Mouse (Mus musculus) neural tube, embryonic 13.5 days (tissue): ENCODE measurements around the gene Cables2. TPM values are rescaled to one million over a fixed set of nuclear protein-coding genes. Genes with fewer than 3 reads are reported as not detected.
"Not testable (repeated sequence)": the region's sequence is repeated elsewhere in the genome, so short reads cannot be mapped to it uniquely, and the experiment has no call there.

Experiments used
- ATAC-seq: fragments of 200-750 bp; cut with Nextera tagmentation; 2 replicates; pipeline ENCODE4 v1.8.0; 2017; ENCODE audit warnings: low read depth, mild to moderate bottlenecking, moderate TSS enrichment, moderate library complexity
- H3K27ac ChIP-seq: fragments of 300-500 bp; sonication (generic); replicated peaks from 2 replicates; pipeline ENCODE4 v1.5.1; 2015; ENCODE audit warnings: moderate library complexity, mild to moderate bottlenecking, inconsistent platforms
- H3K27me3 ChIP-seq: fragments of 300-500 bp; sonication (generic); 2 replicates; pipeline ENCODE4 v1.6.1; 2015; ENCODE audit warnings: mild to moderate bottlenecking, inconsistent platforms
- H3K36me3 ChIP-seq: fragments of 300-500 bp; sonication (generic); 2 replicates; pipeline ENCODE4 v1.6.1; 2015; ENCODE audit warnings: mild to moderate bottlenecking, inconsistent platforms
- H3K4me1 ChIP-seq: fragments of 300-500 bp; sonication (generic); replicated peaks from 2 replicates; pipeline ENCODE4 v1.6.1; 2015; ENCODE audit warnings: inconsistent platforms
- H3K4me2 ChIP-seq: fragments of 300-500 bp; sonication (generic); 2 replicates; pipeline ENCODE4 v1.6.1; 2015; ENCODE audit warnings: inconsistent platforms, mild to moderate bottlenecking, moderate library complexity
- H3K4me3 ChIP-seq: fragments of 300-500 bp; sonication (generic); 2 replicates; pipeline ENCODE4 v1.5.1; 2015; ENCODE audit warnings: mild to moderate bottlenecking, inconsistent platforms
- H3K9ac ChIP-seq: fragments of 300-500 bp; sonication (generic); 2 replicates; pipeline ENCODE4 v1.6.1; 2015; ENCODE audit warnings: moderate library complexity, mild to moderate bottlenecking, inconsistent platforms
- H3K9me3 ChIP-seq: fragments of 300-500 bp; sonication (generic); 2 replicates; pipeline ENCODE4 v1.6.1; 2016; ENCODE audit warnings: inconsistent platforms
- WGBS: fragments of 180-500 bp; shearing (Covaris S2); methylation state at CpG from one replicate; pipeline ENCODE4 v1.1.7; 2015; 5-methylcytosine and 5-hydroxymethylcytosine counted together
- polyA plus RNA-seq: library from polyadenylated mRNA; unstranded; fragments of >200 nt; fragmentation: Nextera tagmentation; extraction: Ambion mirVana; gene quantifications from 2 replicates; pipeline ENCODE4 v1.2.1, GENCODE M21; 2015

The Cables2 gene
- polyA plus RNA-seq, 1 experiment from 2014 or later: 23.9 TPM

GRCm38 (mm10) chr2:180259826-180260609, 13.3 kb downstream of the Cables2 start:
- peaks cover 26% of the 10 kb centered on the region for H3K4me1 ChIP-seq
- 75% methylated on average over 17 of the region's 17 CpGs for WGBS
- not testable (repeated sequence) for H3K9ac ChIP-seq, H3K27me3 ChIP-seq, H3K4me2 ChIP-seq, H3K9me3 ChIP-seq, ATAC-seq, H3K27ac ChIP-seq, H3K4me3 ChIP-seq
- peaks cover 60% of the 10 kb centered on the region for H3K36me3 ChIP-seq

- not testable (repeated sequence) for H3K9me3 ChIP-seq, ATAC-seq, H3K4me2 ChIP-seq, H3K9ac ChIP-seq, H3K27me3 ChIP-seq, H3K27ac ChIP-seq, H3K4me3 ChIP-seq
- peaks cover 26% of the 10 kb centered on the region for H3K4me1 ChIP-seq
- H3K36me3 ChIP-seq: peaks cover 57% of the 10 kb centered on the region
- whole genome bisulfite sequencing: 78% methylated on average over 10 of the region's 10 CpGs
Measured at GRCm38 (mm10) chr2:180258951-180259484, 14.3 kb downstream of the Cables2 start.

- WGBS: 54% methylated on average over 11 of the region's 11 CpGs
- Histone ChIP-seq H3K4me2 (peak overlapping the region; percentile 92), H3K4me3 (peak overlapping the region; percentile 91), H3K9ac (peak overlapping the region; percentile 95), H3K27ac (peak overlapping the region; percentile 88), H3K4me1 (peaks cover 26% of the 10 kb centered on the region), H3K9me3 (no peaks in the 10 kb centered on the region), H3K36me3 (peaks cover 49% of the 10 kb centered on the region), H3K27me3 (no peaks in the 10 kb centered on the region)
- no peak for ATAC-seq
Measured at GRCm38 (mm10) chr2:180257963-180258865, 15.1 kb downstream of the Cables2 start.

- Histone ChIP-seq H3K36me3 (peaks cover 38% of the 10 kb centered on the region), H3K4me1 (peaks cover 26% of the 10 kb centered on the region), H3K27ac (peak within 1 kb of the TSS; percentile 93), H3K9ac (peak within 1 kb of the TSS; percentile 95), H3K4me2 (peak within 1 kb of the TSS; percentile 92), H3K4me3 (peak within 1 kb of the TSS; percentile 91), H3K27me3 (no peaks in the 10 kb centered on the region), H3K9me3 (no peaks in the 10 kb centered on the region)
- under 1% methylated on average over 38 of the region's 38 CpGs for WGBS
- ATAC-seq: peak; percentile 97
Measured at GRCm38 (mm10) chr2:180257001-180257521, 16.2 kb downstream of the Cables2 start, which contains the start of gene Rps21. Gene Rps21, plus strand, starts transcription at chr2:180257377.

- peak; percentile 78 for ATAC-seq
- H3K27me3 ChIP-seq: no peaks in the 10 kb centered on the region
Measured at GRCm38 (mm10) chr2:180256296-180257000, 16.8 kb downstream of the Cables2 start.

GRCm38 (mm10) chr2:180255701-180256100, 17.6 kb downstream of the Cables2 start:
- Histone ChIP-seq H3K4me2 (peak overlapping the region; percentile 74), H3K27ac (no peak overlapping the region), H3K36me3 (peaks cover 25% of the 10 kb centered on the region), H3K9me3 (no peaks in the 10 kb centered on the region), H3K4me3 (peak overlapping the region; percentile 91; the same call in 1 of the 2 replicates), H3K4me1 (peaks cover 29% of the 10 kb centered on the region), H3K9ac (no peak overlapping the region), H3K27me3 (no peaks in the 10 kb centered on the region)
- 91% methylated on average over 9 of the region's 9 CpGs for whole genome bisulfite sequencing
- ATAC-seq: no peak

More at GRCm38 (mm10) chr2:180256296-180257000, 16.8 kb downstream of the Cables2 start:
- Histone ChIP-seq H3K36me3 (peaks cover 32% of the 10 kb centered on the region), H3K4me1 (peaks cover 26% of the 10 kb centered on the region), H3K4me3 (peak overlapping the region; percentile 91), H3K27ac (peak overlapping the region; percentile 93), H3K4me2 (peak overlapping the region; percentile 74), H3K9ac (peak overlapping the region; percentile 80), H3K9me3 (no peaks in the 10 kb centered on the region)
- 26% methylated on average over 26 of the region's 26 CpGs for WGBS

- Histone ChIP-seq H3K27me3 (no peaks in the 10 kb centered on the region), H3K4me3 (no peak overlapping the region), H3K9me3 (no peaks in the 10 kb centered on the region), H3K36me3 (peaks cover 14% of the 10 kb centered on the region), H3K9ac (no peak overlapping the region), H3K4me1 (peaks cover 29% of the 10 kb centered on the region), H3K27ac (no peak overlapping the region), H3K4me2 (no peak overlapping the region)
- ATAC-seq: no peak
- 89% methylated on average over 5 of the region's 5 CpGs for WGBS
Measured at GRCm38 (mm10) chr2:180254436-180255209, 18.7 kb downstream of the Cables2 start.

- Histone ChIP-seq H3K27me3 (no peaks in the 10 kb centered on the region), H3K27ac (no peak overlapping the region), H3K9me3 (no peaks in the 10 kb centered on the region), H3K4me2 (no peak overlapping the region), H3K4me3 (no peak overlapping the region), H3K4me1 (peaks cover 12% of the 10 kb centered on the region), H3K36me3 (no peaks in the 10 kb centered on the region), H3K9ac (no peak overlapping the region)
- WGBS: 40% methylated on average over 3 of the region's 3 CpGs
- no peak for ATAC-seq
Measured at GRCm38 (mm10) chr2:180251838-180252237, 21.5 kb downstream of the Cables2 start.

- Histone ChIP-seq H3K27ac (no peak overlapping the region), H3K27me3 (no peaks in the 10 kb centered on the region), H3K9me3 (no peaks in the 10 kb centered on the region), H3K36me3 (no peaks in the 10 kb centered on the region), H3K4me3 (no peak overlapping the region), H3K4me2 (no peak overlapping the region; the same call in 1 of the 2 replicates), H3K9ac (no peak overlapping the region), H3K4me1 (peaks cover 7% of the 10 kb centered on the region)
- 35% methylated on average over 11 of the region's 11 CpGs for WGBS
- ATAC-seq: peak; percentile 89
Measured at GRCm38 (mm10) chr2:180250930-180251611, 22.2 kb downstream of the Cables2 start.

- no peaks in the 10 kb centered on the region for H3K36me3 ChIP-seq
- no peaks in the 10 kb centered on the region for H3K9me3 ChIP-seq
- H3K4me3 ChIP-seq: no peak overlapping the region
- no peak overlapping the region for H3K9ac ChIP-seq
- H3K27me3 ChIP-seq: no peaks in the 10 kb centered on the region
- 0 out of 2 replicates have a peak, but pooled peaks cover 3% of the 10 kb centered on the region for H3K4me1 ChIP-seq
- no peak for ATAC-seq
- no peak overlapping the region for H3K27ac ChIP-seq
- H3K4me2 ChIP-seq: no peak overlapping the region
- WGBS: 74% methylated on average over 9 of the region's 9 CpGs
Measured at GRCm38 (mm10) chr2:180248947-180249660, 24.2 kb downstream of the Cables2 start.
